Mouse (Mus musculus) neural tube, embryonic 12.5 days (tissue): ENCODE results near the gene Il2rb. TPM values are rescaled to one million over a fixed set of nuclear protein-coding genes. Genes with fewer than 3 reads are reported as not detected.

Experiments
- ATAC-seq: fragments of 200-750 bp; cut with Nextera tagmentation; 2 replicates; pipeline ENCODE4 v1.8.0; 2017; ENCODE audit warnings: low read depth, mild to moderate bottlenecking, moderate TSS enrichment, moderate library complexity; ENCODE audit not compliant: low FRiP score
- H3K27ac ChIP-seq: fragments of 300-500 bp; sonication (generic); 2 replicates; pipeline ENCODE4 v1.5.1; 2016
- H3K27me3 ChIP-seq: fragments of 300-500 bp; sonication (generic); replicated peaks from 2 replicates; pipeline ENCODE4 v1.6.1; 2016; ENCODE audit warnings: mild to moderate bottlenecking
- H3K36me3 ChIP-seq: fragments of 300-500 bp; sonication (generic); 2 replicates; pipeline ENCODE4 v1.6.1; 2016; ENCODE audit warnings: mild to moderate bottlenecking
- H3K4me1 ChIP-seq: fragments of 300-500 bp; sonication (generic); 2 replicates; pipeline ENCODE4 v1.6.1; 2016
- H3K4me2 ChIP-seq: fragments of 300-500 bp; sonication (generic); replicated peaks from 2 replicates; pipeline ENCODE4 v1.6.1; 2016; ENCODE audit warnings: mild to moderate bottlenecking
- H3K4me3 ChIP-seq: fragments of 300-500 bp; sonication (generic); 2 replicates; pipeline ENCODE4 v1.5.1; 2016
- H3K9ac ChIP-seq: fragments of 300-500 bp; sonication (generic); 2 replicates; pipeline ENCODE4 v1.6.1; 2016; ENCODE audit warnings: mild to moderate bottlenecking
- H3K9me3 ChIP-seq: fragments of 300-500 bp; sonication (generic); 2 replicates; pipeline ENCODE4 v1.6.1; 2016; ENCODE audit warnings: mild to moderate bottlenecking
- WGBS: fragments of 180-500 bp; shearing (Covaris S2); methylation state at CpG from one replicate; pipeline ENCODE4 v1.1.7; 2016; 5-methylcytosine and 5-hydroxymethylcytosine counted together
- polyA plus RNA-seq: library from polyadenylated mRNA; unstranded; fragments of >200 nt; fragmentation: Nextera tagmentation; extraction: Ambion mirVana; gene quantifications from 2 replicates; pipeline ENCODE4 v1.2.1, GENCODE M21; 2016

Il2rb gene
- polyA plus RNA-seq, 1 experiment from 2014 or later = not detected

- Histone ChIP-seq H3K4me2 (no peak overlapping the region), H3K27ac (no peak overlapping the region), H3K9me3 (no peaks in the 10 kb centered on the region), H3K4me1 (peaks cover 8% of the 10 kb centered on the region), H3K27me3 (no peaks in the 10 kb centered on the region), H3K9ac (no peak overlapping the region), H3K36me3 (no peaks in the 10 kb centered on the region), H3K4me3 (no peak overlapping the region)
- no peak for ATAC-seq
- 88% methylated on average over 2 of the region's 2 CpGs for WGBS
Observed at GRCm38 (mm10) chr15:78451201-78451600, 43.9 kb downstream of the Il2rb start.

- ATAC-seq = no peak
- no peak overlapping the region for H3K27ac ChIP-seq
Observed at GRCm38 (mm10) chr15:78450419-78450768, 44.7 kb downstream of the Il2rb start.

GRCm38 (mm10) chr15:78449694-78450418 lies 45.2 kb downstream of the Il2rb start:
- H3K9me3 ChIP-seq = no peaks in the 10 kb centered on the region
- no peak overlapping the region for H3K4me3 ChIP-seq
- no peaks in the 10 kb centered on the region for H3K27me3 ChIP-seq
- peak overlapping the region; percentile 0; the same call in 1 of the 2 replicates for H3K27ac ChIP-seq
- peaks cover 8% of the 10 kb centered on the region for H3K4me1 ChIP-seq
- ATAC-seq = no peak
- H3K9ac ChIP-seq = no peak overlapping the region
- no peaks in the 10 kb centered on the region for H3K36me3 ChIP-seq
- 48% methylated on average over 7 of the region's 7 CpGs for WGBS
- H3K4me2 ChIP-seq = no peak overlapping the region

More at GRCm38 (mm10) chr15:78450419-78450768, 44.7 kb downstream of the Il2rb start:
- Histone ChIP-seq H3K4me1 (peaks cover 8% of the 10 kb centered on the region), H3K9me3 (no peaks in the 10 kb centered on the region), H3K27me3 (no peaks in the 10 kb centered on the region), H3K4me2 (no peak overlapping the region), H3K9ac (no peak overlapping the region), H3K4me3 (no peak overlapping the region), H3K36me3 (no peaks in the 10 kb centered on the region)
- 82% methylated on average over 6 of the region's 6 CpGs for WGBS

GRCm38 (mm10) chr15:78449131-78449530 lies 45.9 kb downstream of the Il2rb start:
- Histone ChIP-seq H3K27ac (0 out of 2 replicates have a peak overlapping the region, but pooled peaks have one; percentile 0), H3K4me3 (no peak overlapping the region), H3K27me3 (no peaks in the 10 kb centered on the region), H3K9me3 (no peaks in the 10 kb centered on the region), H3K9ac (no peak overlapping the region), H3K4me2 (no peak overlapping the region), H3K4me1 (peaks cover 8% of the 10 kb centered on the region), H3K36me3 (no peaks in the 10 kb centered on the region)
- no peak for ATAC-seq
- 84% methylated on average over 6 of the region's 6 CpGs for WGBS

GRCm38 (mm10) chr15:78447746-78448535 lies 47.1 kb downstream of the Il2rb start:
- peak; percentile 38; the same call in 1 of the 2 replicates for ATAC-seq
- H3K27me3 ChIP-seq = no peaks in the 10 kb centered on the region
- H3K4me1 ChIP-seq = peaks cover 11% of the 10 kb centered on the region
- no peaks in the 10 kb centered on the region for H3K9me3 ChIP-seq
- H3K4me3 ChIP-seq = peak overlapping the region; percentile 16
- no peak overlapping the region for H3K27ac ChIP-seq
- H3K4me2 ChIP-seq = peak overlapping the region; percentile 62
- H3K36me3 ChIP-seq = no peaks in the 10 kb centered on the region
- WGBS = 1% methylated on average over 22 of the region's 22 CpGs
- H3K9ac ChIP-seq = peak overlapping the region; percentile 51

- no peak overlapping the region for H3K9ac ChIP-seq
- H3K4me1 ChIP-seq = peaks cover 11% of the 10 kb centered on the region
- H3K36me3 ChIP-seq = no peaks in the 10 kb centered on the region
- WGBS = 58% methylated on average over 7 of the region's 7 CpGs
- no peaks in the 10 kb centered on the region for H3K27me3 ChIP-seq
- no peak overlapping the region for H3K27ac ChIP-seq
- no peaks in the 10 kb centered on the region for H3K9me3 ChIP-seq
- H3K4me2 ChIP-seq = no peak overlapping the region
- H3K4me3 ChIP-seq = no peak overlapping the region
- no peak for ATAC-seq
Observed at GRCm38 (mm10) chr15:78447121-78447520, 48.0 kb downstream of the Il2rb start.

- Histone ChIP-seq H3K4me1 (peaks cover 6% of the 10 kb centered on the region), H3K36me3 (no peaks in the 10 kb centered on the region), H3K9me3 (no peaks in the 10 kb centered on the region), H3K27me3 (no peaks in the 10 kb centered on the region), H3K4me2 (no peak overlapping the region), H3K27ac (no peak overlapping the region), H3K4me3 (no peak overlapping the region), H3K9ac (no peak overlapping the region)
- ATAC-seq = no peak
- 61% methylated on average over 6 of the region's 6 CpGs for WGBS
Observed at GRCm38 (mm10) chr15:78443857-78444256, 51.2 kb downstream of the Il2rb start.

- Histone ChIP-seq H3K4me1 (peaks cover 15% of the 10 kb centered on the region), H3K4me3 (no peak overlapping the region), H3K9ac (no peak overlapping the region), H3K27ac (no peak overlapping the region), H3K27me3 (0 out of 2 replicates have a peak, but pooled peaks cover 4% of the 10 kb centered on the region), H3K4me2 (no peak overlapping the region), H3K36me3 (no peaks in the 10 kb centered on the region; the same call in 1 of the 2 replicates), H3K9me3 (no peaks in the 10 kb centered on the region)
- 90% methylated on average over 19 of the region's 19 CpGs for WGBS
- no peak for ATAC-seq
Observed at GRCm38 (mm10) chr15:78442231-78442630, 52.8 kb downstream of the Il2rb start.

- 57% methylated on average over 9 of the region's 9 CpGs for WGBS
- Histone ChIP-seq H3K4me1 (peaks cover 48% of the 10 kb centered on the region), H3K27ac (no peak overlapping the region), H3K36me3 (peaks cover 13% of the 10 kb centered on the region), H3K9ac (no peak overlapping the region), H3K27me3 (0 out of 2 replicates have a peak, but pooled peaks cover 6% of the 10 kb centered on the region), H3K9me3 (no peaks in the 10 kb centered on the region), H3K4me2 (no peak overlapping the region), H3K4me3 (no peak overlapping the region)
- ATAC-seq = no peak
Observed at GRCm38 (mm10) chr15:78438973-78439372, 56.1 kb downstream of the Il2rb start.

GRCm38 (mm10) chr15:78438505-78438904 lies 56.6 kb downstream of the Il2rb start:
- Histone ChIP-seq H3K4me1 (peaks cover 49% of the 10 kb centered on the region), H3K36me3 (peaks cover 18% of the 10 kb centered on the region), H3K9me3 (no peaks in the 10 kb centered on the region), H3K9ac (no peak overlapping the region), H3K4me2 (no peak overlapping the region), H3K27me3 (0 out of 2 replicates have a peak, but pooled peaks cover 6% of the 10 kb centered on the region), H3K27ac (no peak overlapping the region), H3K4me3 (no peak overlapping the region)
- ATAC-seq = no peak
- WGBS = 52% methylated on average over 8 of the region's 8 CpGs

GRCm38 (mm10) chr15:78438018-78438394 lies 57.1 kb downstream of the Il2rb start:
- Histone ChIP-seq H3K4me1 (peaks cover 47% of the 10 kb centered on the region), H3K9me3 (no peaks in the 10 kb centered on the region), H3K9ac (no peak overlapping the region), H3K36me3 (peaks cover 23% of the 10 kb centered on the region), H3K4me2 (peak overlapping the region; percentile 61; the same call in 1 of the 2 replicates), H3K27me3 (0 out of 2 replicates have a peak, but pooled peaks cover 6% of the 10 kb centered on the region), H3K27ac (no peak overlapping the region), H3K4me3 (no peak overlapping the region)
- ATAC-seq = no peak
- WGBS = 44% methylated on average over 4 of the region's 4 CpGs
